Mouse (Mus musculus): ENCODE data around the gene Mtrex. TPM values are rescaled to one million over a fixed set of nuclear protein-coding genes. Genes with fewer than 3 reads are reported as not detected.

Gene Mtrex
- 78.0 TPM for polyA plus RNA-seq (2015; fragmentation: Illumina TruSeq; extraction: RNeasy Lipid Tissue Mini Kit (QIAGEN cat#74804); ENCODE audit: insufficient read depth, low replicate concordance)

GRCm38 (mm10) chr13:112927287-112928001, at the start of gene Mtrex, which contains the start of gene Dhx29:
Mtrex (minus strand) TSS chr13:112927398.
Dhx29 (plus strand) TSS chr13:112927454.

Other genes with a start within 250 kb of the Mtrex start
- 127 TPM for gene Plpp1, start 126.6 kb downstream of the Mtrex start, polyA plus RNA-seq (2015; fragmentation: Illumina TruSeq; extraction: RNeasy Lipid Tissue Mini Kit (QIAGEN cat#74804); ENCODE audit: insufficient read depth, low replicate concordance)
- 22.0 TPM for gene Dhx29, start 56 bp upstream of the Mtrex start, polyA plus RNA-seq (2015; fragmentation: Illumina TruSeq; extraction: RNeasy Lipid Tissue Mini Kit (QIAGEN cat#74804); ENCODE audit: insufficient read depth, low replicate concordance)
- not detected for gene Ccno, start 60.4 kb upstream of the Mtrex start, polyA plus RNA-seq (2015; fragmentation: Illumina TruSeq; extraction: RNeasy Lipid Tissue Mini Kit (QIAGEN cat#74804); ENCODE audit: insufficient read depth, low replicate concordance)
- not detected for gene Mcidas, start 66.4 kb upstream of the Mtrex start, polyA plus RNA-seq (2015; fragmentation: Illumina TruSeq; extraction: RNeasy Lipid Tissue Mini Kit (QIAGEN cat#74804); ENCODE audit: insufficient read depth, low replicate concordance)
- 0.23 TPM for gene Cdc20b, start 107.7 kb upstream of the Mtrex start, polyA plus RNA-seq (2015; fragmentation: Illumina TruSeq; extraction: RNeasy Lipid Tissue Mini Kit (QIAGEN cat#74804); ENCODE audit: insufficient read depth, low replicate concordance)
- 21.1 TPM for gene Gpx8, start 119.0 kb upstream of the Mtrex start, polyA plus RNA-seq (2015; fragmentation: Illumina TruSeq; extraction: RNeasy Lipid Tissue Mini Kit (QIAGEN cat#74804); ENCODE audit: insufficient read depth, low replicate concordance)
- 132 TPM for gene Gzma, start 173.6 kb upstream of the Mtrex start, polyA plus RNA-seq (2015; fragmentation: Illumina TruSeq; extraction: RNeasy Lipid Tissue Mini Kit (QIAGEN cat#74804); ENCODE audit: insufficient read depth, low replicate concordance)